Mouse (Mus musculus) intestine, postnatal 0 days (tissue): ENCODE data around the gene Ap1g2. TPM values are rescaled to one million over a fixed set of nuclear protein-coding genes. Genes with fewer than 3 reads are reported as not detected.

ENCODE experiments used
- ATAC-seq: fragments of 200-750 bp; cut with Nextera tagmentation; 2 replicates; pipeline ENCODE4 v1.8.0; 2017; ENCODE audit warnings: mild to moderate bottlenecking, moderate TSS enrichment, moderate library complexity
- H3K27ac ChIP-seq: fragments of 300-500 bp; sonication (generic); 2 replicates; pipeline ENCODE4 v1.5.1; 2014; ENCODE audit warnings: mild to moderate bottlenecking, low read depth, low read length, moderate library complexity
- H3K27me3 ChIP-seq: fragments of 300-500 bp; sonication (generic); replicated peaks from 2 replicates; pipeline ENCODE4 v1.6.1; 2014; ENCODE audit warnings: low read length, mixed read lengths; ENCODE audit not compliant: control insufficient read depth, insufficient read depth
- H3K36me3 ChIP-seq: fragments of 300-500 bp; sonication (generic); 2 replicates; pipeline ENCODE4 v1.6.1; 2014; ENCODE audit warnings: mild to moderate bottlenecking, moderate library complexity; ENCODE audit not compliant: control insufficient read depth, insufficient read depth
- H3K4me1 ChIP-seq: fragments of 300-500 bp; sonication (generic); replicated peaks from 2 replicates; pipeline ENCODE4 v1.6.1; 2014; ENCODE audit warnings: antibody characterized with exemption, low read length, mixed read lengths; ENCODE audit not compliant: control insufficient read depth, insufficient read depth
- H3K4me2 ChIP-seq: fragments of 300-500 bp; sonication (generic); replicated peaks from 2 replicates; pipeline ENCODE4 v1.6.1; 2014; ENCODE audit warnings: low read depth, mild to moderate bottlenecking, moderate library complexity
- H3K4me3 ChIP-seq: fragments of 300-500 bp; sonication (generic); 2 replicates; pipeline ENCODE4 v1.5.1; 2014; ENCODE audit warnings: low read depth, low read length
- H3K9ac ChIP-seq: fragments of 300-500 bp; sonication (generic); 2 replicates; pipeline ENCODE4 v1.6.1; 2014; ENCODE audit warnings: mild to moderate bottlenecking, low read depth, low read length
- H3K9me3 ChIP-seq: fragments of 300-500 bp; sonication (generic); 2 replicates; pipeline ENCODE4 v1.6.1; 2016; ENCODE audit warnings: mixed run types; ENCODE audit not compliant: control insufficient read depth
- CTCF ChIP-seq: sonication (generic); IDR thresholded peaks from 2 replicates; pipeline ENCODE4 v1.5.1; 2016; ENCODE audit warnings: low read depth, mild to moderate bottlenecking, control low read depth, antibody characterized with exemption, moderate library complexity
- WGBS: fragments of 180-500 bp; shearing (Covaris S2); extraction: QIAGEN DNeasy Blood & Tissue Kit; methylation state at CpG from one replicate; pipeline ENCODE4 v1.1.7; 2014; 5-methylcytosine and 5-hydroxymethylcytosine counted together
- polyA plus RNA-seq: library from polyadenylated mRNA; unstranded; fragments of >200 nt; fragmentation: Nextera tagmentation; extraction: Ambion mirVana; gene quantifications from 2 replicates; pipeline ENCODE4 v1.2.1, GENCODE M21; 2015

The Ap1g2 gene
- polyA plus RNA-seq, 1 experiment from 2014 or later = 75.3 TPM

- ATAC-seq = no peak
- 66% methylated on average over 15 of the region's 15 CpGs for WGBS
Observed at GRCm38 (mm10) chr14:55077481-55078365, 28.7 kb downstream of the Ap1g2 start.

GRCm38 (mm10) chr14:55076956-55077355, 29.4 kb downstream of the Ap1g2 start:
- H3K36me3 ChIP-seq = no peaks in the 10 kb centered on the region
- H3K4me1 ChIP-seq = no peaks in the 10 kb centered on the region
- TF ChIP-seq CTCF = no peak
- no peak overlapping the region for H3K4me3 ChIP-seq
- no peak overlapping the region for H3K9ac ChIP-seq
- H3K27ac ChIP-seq = no peak overlapping the region
- no peak overlapping the region for H3K4me2 ChIP-seq
- WGBS = 75% methylated on average over 3 of the region's 3 CpGs
- H3K27me3 ChIP-seq = no peaks in the 10 kb centered on the region
- H3K9me3 ChIP-seq = no peaks in the 10 kb centered on the region
- ATAC-seq = no peak

More at GRCm38 (mm10) chr14:55077481-55078365, 28.7 kb downstream of the Ap1g2 start:
- Histone ChIP-seq H3K4me3 (no peak overlapping the region), H3K9ac (no peak overlapping the region), H3K27ac (no peak overlapping the region), H3K4me2 (no peak overlapping the region), H3K36me3 (no peaks in the 10 kb centered on the region), H3K9me3 (no peaks in the 10 kb centered on the region), H3K4me1 (no peaks in the 10 kb centered on the region), H3K27me3 (no peaks in the 10 kb centered on the region)
- no peak for TF ChIP-seq CTCF

GRCm38 (mm10) chr14:55076224-55076623, 30.2 kb downstream of the Ap1g2 start:
- H3K9ac ChIP-seq = no peak overlapping the region

GRCm38 (mm10) chr14:55074416-55074815, 32.0 kb downstream of the Ap1g2 start:
- no peak for ATAC-seq
- no peak overlapping the region for H3K4me2 ChIP-seq
- H3K4me1 ChIP-seq = no peaks in the 10 kb centered on the region
- H3K27me3 ChIP-seq = no peaks in the 10 kb centered on the region
- H3K4me3 ChIP-seq = no peak overlapping the region
- H3K9ac ChIP-seq = no peak overlapping the region
- H3K9me3 ChIP-seq = no peaks in the 10 kb centered on the region
- H3K36me3 ChIP-seq = no peaks in the 10 kb centered on the region
- TF ChIP-seq CTCF = no peak
- 95% methylated on average over 12 of the region's 12 CpGs for WGBS
- H3K27ac ChIP-seq = no peak overlapping the region

More at GRCm38 (mm10) chr14:55076224-55076623, 30.2 kb downstream of the Ap1g2 start:
- 45% methylated on average over 6 of the region's 6 CpGs for WGBS
- Histone ChIP-seq H3K4me3 (no peak overlapping the region), H3K4me2 (no peak overlapping the region), H3K27me3 (no peaks in the 10 kb centered on the region), H3K9me3 (no peaks in the 10 kb centered on the region), H3K4me1 (no peaks in the 10 kb centered on the region), H3K27ac (no peak overlapping the region), H3K36me3 (no peaks in the 10 kb centered on the region)
- no peak for ATAC-seq
- no peak for TF ChIP-seq CTCF

- Histone ChIP-seq H3K27ac (no peak overlapping the region), H3K27me3 (no peaks in the 10 kb centered on the region), H3K9me3 (no peaks in the 10 kb centered on the region), H3K36me3 (peaks cover under 1% of the 10 kb centered on the region; the same call in 1 of the 2 replicates), H3K4me3 (no peak overlapping the region), H3K4me1 (no peaks in the 10 kb centered on the region), H3K9ac (no peak overlapping the region), H3K4me2 (peak overlapping the region; percentile 27)
- ATAC-seq = no peak
- TF ChIP-seq CTCF = no peak
- WGBS = 26% methylated on average over 19 of the region's 19 CpGs
Observed at GRCm38 (mm10) chr14:55071756-55072155, 34.6 kb downstream of the Ap1g2 start.

GRCm38 (mm10) chr14:55066042-55066441, 40.4 kb downstream of the Ap1g2 start:
- Histone ChIP-seq H3K27me3 (no peaks in the 10 kb centered on the region), H3K9me3 (no peaks in the 10 kb centered on the region), H3K4me2 (no peak overlapping the region), H3K4me1 (no peaks in the 10 kb centered on the region), H3K27ac (no peak overlapping the region), H3K36me3 (peaks cover 8% of the 10 kb centered on the region; the same call in 1 of the 2 replicates), H3K9ac (no peak overlapping the region), H3K4me3 (no peak overlapping the region)
- no peak for ATAC-seq
- TF ChIP-seq CTCF = no peak
- WGBS = 89% methylated on average over 8 of the region's 8 CpGs
